Mouse (Mus musculus) stomach, embryonic 15.5 days (tissue): ENCODE measurements around the gene Mcm5. TPM values are rescaled to one million over a fixed set of nuclear protein-coding genes. Genes with fewer than 3 reads are reported as not detected.

ENCODE experiments used
- ATAC-seq: fragments of 200-750 bp; cut with Nextera tagmentation; 2 replicates; pipeline ENCODE4 v1.8.0; 2017; ENCODE audit warnings: low read depth, moderate number of reproducible peaks, moderate TSS enrichment; ENCODE audit not compliant: insufficient read depth, low FRiP score
- H3K27ac ChIP-seq: fragments of 300-500 bp; sonication (generic); 2 replicates; pipeline ENCODE4 v1.5.1; 2015; ENCODE audit warnings: mild to moderate bottlenecking, inconsistent platforms
- H3K27me3 ChIP-seq: fragments of 300-500 bp; sonication (generic); replicated peaks from 2 replicates; pipeline ENCODE4 v1.6.1; 2015; ENCODE audit warnings: inconsistent platforms
- H3K36me3 ChIP-seq: fragments of 300-500 bp; sonication (generic); 2 replicates; pipeline ENCODE4 v1.6.1; 2015; ENCODE audit warnings: inconsistent platforms
- H3K4me1 ChIP-seq: fragments of 300-500 bp; sonication (generic); 2 replicates; pipeline ENCODE4 v1.6.1; 2015; ENCODE audit warnings: inconsistent platforms
- H3K4me2 ChIP-seq: fragments of 300-500 bp; sonication (generic); 2 replicates; pipeline ENCODE4 v1.6.1; 2015; ENCODE audit warnings: mild to moderate bottlenecking, inconsistent platforms
- H3K4me3 ChIP-seq: fragments of 300-500 bp; sonication (generic); replicated peaks from 2 replicates; pipeline ENCODE4 v1.5.1; 2015; ENCODE audit warnings: inconsistent platforms
- H3K9ac ChIP-seq: fragments of 300-500 bp; sonication (generic); 2 replicates; pipeline ENCODE4 v1.6.1; 2015; ENCODE audit warnings: inconsistent platforms
- H3K9me3 ChIP-seq: fragments of 300-500 bp; sonication (generic); 2 replicates; pipeline ENCODE4 v1.6.1; 2016; ENCODE audit warnings: inconsistent platforms
- WGBS: fragments of 180-500 bp; shearing (Covaris S2); methylation state at CpG from one replicate; pipeline ENCODE4 v1.1.7; 2015; 5-methylcytosine and 5-hydroxymethylcytosine counted together
- polyA plus RNA-seq: library from polyadenylated mRNA; unstranded; fragments of >200 nt; fragmentation: Nextera tagmentation; extraction: Ambion mirVana; gene quantifications from 2 replicates; pipeline ENCODE4 v1.2.1, GENCODE M21; 2015

Gene Mcm5
- polyA plus RNA-seq, 1 experiment from 2014 or later: 124 TPM

GRCm38 (mm10) chr8:75137536-75137935, 28.2 kb downstream of the Mcm5 start:
- no peak overlapping the region for H3K9ac ChIP-seq
- H3K4me3 ChIP-seq: no peak overlapping the region
- H3K4me1 ChIP-seq: peaks cover 12% of the 10 kb centered on the region; the same call in 1 of the 2 replicates
- no peak overlapping the region for H3K27ac ChIP-seq
- ATAC-seq: no peak
- no peaks in the 10 kb centered on the region for H3K27me3 ChIP-seq
- no peaks in the 10 kb centered on the region for H3K36me3 ChIP-seq
- H3K4me2 ChIP-seq: no peak overlapping the region
- H3K9me3 ChIP-seq: no peaks in the 10 kb centered on the region
- 64% methylated on average over 3 of the region's 3 CpGs for WGBS

- Histone ChIP-seq H3K27ac (no peak overlapping the region), H3K36me3 (no peaks in the 10 kb centered on the region), H3K27me3 (no peaks in the 10 kb centered on the region), H3K9me3 (no peaks in the 10 kb centered on the region), H3K4me1 (no peaks in the 10 kb centered on the region), H3K4me2 (no peak overlapping the region), H3K4me3 (no peak overlapping the region), H3K9ac (no peak overlapping the region)
- 77% methylated on average over 5 of the region's 5 CpGs for WGBS
- no peak for ATAC-seq
Observed at GRCm38 (mm10) chr8:75150911-75151610, 41.7 kb downstream of the Mcm5 start.

DNA sequence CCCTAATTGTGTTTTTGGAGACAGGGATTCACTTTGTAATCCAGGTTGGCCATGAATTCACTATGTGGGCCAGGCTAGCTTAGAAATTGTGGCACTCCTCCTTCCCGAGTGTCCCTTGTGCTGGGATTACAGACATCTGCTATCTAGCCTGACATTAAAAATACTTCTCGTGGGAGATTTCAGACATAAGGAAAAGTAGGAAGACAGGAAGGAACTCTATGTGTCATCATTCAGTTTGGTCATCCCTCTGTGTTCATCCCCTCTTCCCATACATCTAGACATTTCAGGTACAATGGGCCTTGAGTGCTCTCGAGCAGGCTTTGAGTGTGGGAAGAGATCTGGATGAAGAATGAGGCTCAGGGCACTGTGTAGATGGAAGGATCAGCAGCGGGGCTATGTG, 42.4 kb downstream of the Mcm5 start:
- 74% methylated on average over 4 of the region's 4 CpGs for WGBS
- H3K27me3 ChIP-seq: no peaks in the 10 kb centered on the region
- H3K4me2 ChIP-seq: no peak overlapping the region
- H3K9me3 ChIP-seq: no peaks in the 10 kb centered on the region
- no peaks in the 10 kb centered on the region for H3K4me1 ChIP-seq
- no peak overlapping the region for H3K4me3 ChIP-seq
- H3K36me3 ChIP-seq: no peaks in the 10 kb centered on the region
- no peak overlapping the region for H3K27ac ChIP-seq
- H3K9ac ChIP-seq: no peak overlapping the region
- no peak for ATAC-seq

DNA sequence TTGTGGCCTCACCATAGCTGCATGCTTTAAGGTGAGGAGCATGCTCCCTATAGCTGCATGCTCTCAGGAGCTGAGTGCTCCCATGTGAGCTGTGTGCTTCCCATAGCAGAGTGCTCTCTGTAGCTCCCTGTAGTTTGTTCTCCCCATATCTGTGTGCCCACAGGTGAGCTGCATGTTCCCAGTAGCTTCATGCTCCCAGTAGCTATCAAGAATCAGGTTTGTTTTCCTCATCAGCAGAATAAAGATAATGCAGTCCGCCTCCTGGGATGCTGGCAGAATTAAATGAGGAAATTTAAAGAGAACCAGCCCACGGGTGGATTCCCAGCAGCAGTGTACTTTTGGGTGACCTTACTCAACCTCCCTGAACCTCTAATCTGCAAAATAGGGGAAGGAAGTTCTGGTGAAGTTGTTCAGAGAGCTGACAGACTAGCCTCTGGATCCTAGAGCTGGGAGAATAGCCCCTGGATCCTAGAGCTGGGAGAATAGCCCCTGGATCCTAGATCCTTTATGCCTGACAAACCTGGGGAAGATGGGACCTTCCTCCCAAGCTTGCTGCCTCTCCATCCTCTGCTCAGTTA, 43.2 kb downstream of the Mcm5 start:
- Histone ChIP-seq H3K27me3 (no peaks in the 10 kb centered on the region), H3K9ac (no peak overlapping the region), H3K4me1 (no peaks in the 10 kb centered on the region), H3K4me2 (no peak overlapping the region), H3K9me3 (no peaks in the 10 kb centered on the region), H3K27ac (no peak overlapping the region), H3K4me3 (no peak overlapping the region), H3K36me3 (no peaks in the 10 kb centered on the region)
- no peak for ATAC-seq
- 58% methylated on average over 2 of the region's 2 CpGs for WGBS

GRCm38 (mm10) chr8:75154855-75155478, 45.6 kb downstream of the Mcm5 start:
- ATAC-seq: peak; percentile 44; the same call in 1 of the 2 replicates
- no peak overlapping the region for H3K27ac ChIP-seq
- no peak overlapping the region for H3K4me3 ChIP-seq
- no peak overlapping the region for H3K9ac ChIP-seq
- WGBS: 20% methylated on average over 5 of the region's 5 CpGs
- H3K9me3 ChIP-seq: no peaks in the 10 kb centered on the region
- no peaks in the 10 kb centered on the region for H3K4me1 ChIP-seq
- H3K27me3 ChIP-seq: no peaks in the 10 kb centered on the region
- H3K36me3 ChIP-seq: no peaks in the 10 kb centered on the region
- H3K4me2 ChIP-seq: no peak overlapping the region

- Histone ChIP-seq H3K4me1 (no peaks in the 10 kb centered on the region), H3K9ac (no peak overlapping the region), H3K9me3 (no peaks in the 10 kb centered on the region), H3K36me3 (no peaks in the 10 kb centered on the region), H3K4me2 (no peak overlapping the region), H3K27me3 (no peaks in the 10 kb centered on the region), H3K27ac (no peak overlapping the region), H3K4me3 (no peak overlapping the region)
- ATAC-seq: no peak
- WGBS: 48% methylated on average over 2 of the region's 2 CpGs
Observed at GRCm38 (mm10) chr8:75155740-75156322, 46.5 kb downstream of the Mcm5 start.

GRCm38 (mm10) chr8:75157471-75158230, 48.3 kb downstream of the Mcm5 start:
- Histone ChIP-seq H3K27me3 (no peaks in the 10 kb centered on the region), H3K27ac (no peak overlapping the region), H3K9ac (no peak overlapping the region), H3K9me3 (no peaks in the 10 kb centered on the region), H3K4me1 (no peaks in the 10 kb centered on the region), H3K4me2 (no peak overlapping the region), H3K36me3 (no peaks in the 10 kb centered on the region), H3K4me3 (no peak overlapping the region)
- WGBS: 37% methylated on average over 7 of the region's 7 CpGs
- no peak for ATAC-seq

DNA sequence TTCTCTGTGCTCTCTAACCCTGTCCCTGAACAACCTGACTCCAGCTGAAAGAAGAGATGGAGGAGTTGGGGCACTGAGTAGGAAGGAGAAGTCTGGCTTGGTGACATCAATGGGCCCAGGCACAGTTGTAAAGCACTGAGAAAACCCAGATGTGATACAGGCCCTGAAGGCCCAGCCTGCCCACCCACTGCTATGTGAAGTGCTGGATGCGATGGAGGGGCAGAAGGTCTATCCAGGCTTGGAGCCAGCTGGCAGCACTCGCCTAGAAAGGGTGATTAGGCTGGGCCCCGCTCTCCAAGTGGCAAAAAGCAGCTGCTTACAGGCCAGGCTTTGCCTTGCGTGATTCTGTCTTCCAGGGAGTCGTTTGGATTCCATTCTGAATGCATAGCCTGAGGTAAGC, 60.0 kb downstream of the Mcm5 start:
- no peak; the same call in 1 of the 2 replicates for ATAC-seq

GRCm38 (mm10) chr8:75172009-75172685, 62.8 kb downstream of the Mcm5 start:
- WGBS: 73% methylated on average over 6 of the region's 6 CpGs
- Histone ChIP-seq H3K4me3 (no peak overlapping the region), H3K27ac (no peak overlapping the region), H3K4me2 (no peak overlapping the region), H3K9me3 (no peaks in the 10 kb centered on the region), H3K36me3 (no peaks in the 10 kb centered on the region), H3K4me1 (peaks cover 15% of the 10 kb centered on the region; the same call in 1 of the 2 replicates), H3K27me3 (no peaks in the 10 kb centered on the region), H3K9ac (no peak overlapping the region)
- no peak for ATAC-seq

More for the DNA sequence above, 60.0 kb downstream of the Mcm5 start:
- H3K4me2 ChIP-seq: no peak overlapping the region
- H3K4me3 ChIP-seq: no peak overlapping the region
- peak overlapping the region; percentile 23; the same call in 1 of the 2 replicates for H3K27ac ChIP-seq
- H3K27me3 ChIP-seq: no peaks in the 10 kb centered on the region
- no peaks in the 10 kb centered on the region for H3K9me3 ChIP-seq
- 40% methylated on average over 5 of the region's 5 CpGs for WGBS
- no peak overlapping the region for H3K9ac ChIP-seq
- H3K36me3 ChIP-seq: no peaks in the 10 kb centered on the region
- peaks cover 15% of the 10 kb centered on the region; the same call in 1 of the 2 replicates for H3K4me1 ChIP-seq
